Mouse (Mus musculus): ENCODE data around the gene Acly. TPM values are rescaled to one million over a fixed set of nuclear protein-coding genes. Genes with fewer than 3 reads are reported as not detected.

Gene Acly
- total RNA-seq (2014; rRNA removed; ENCODE audit: low replicate concordance) (68.4 and 75.6 TPM in 2 replicates), polyA plus RNA-seq (2015; fragmentation: Nextera tagmentation; extraction: Ambion mirVana) (32.3 and 35.5 TPM in 2 replicates)

- TF ChIP-seq EP300 (IDR thresholded peaks at IDR 0.05; ENCODE audit: low read depth) (no peak), CTCF (IDR thresholded peaks at IDR 0.05; ENCODE audit: low read depth) (no peak)
- Histone ChIP-seq H3K4me1 (ENCODE audit: control insufficient read depth, insufficient read depth) (peaks cover 22% of the 10 kb centered on the region; the same call in 1 of the 2 replicates), H3K27me3 (ENCODE audit: control insufficient read depth, insufficient read depth, low read length) (no peaks in the 10 kb centered on the region), H3K9me3 (replicated peaks; ENCODE audit: control insufficient read depth, low read length) (no peaks in the 10 kb centered on the region), H3K36me3 (replicated peaks; ENCODE audit: control insufficient read depth, insufficient read depth, low read length) (peaks cover 13% of the 10 kb centered on the region), H3K9ac (replicated peaks; ENCODE audit: low read depth, low read length) (peak within 1 kb of the TSS; percentile 85), H3K27ac (ENCODE audit: low read depth) (peak within 1 kb of the TSS; percentile 88), H3K4me3 (ENCODE audit: low read depth, low read length) (peak within 1 kb of the TSS; percentile 91), H3K4me2 (ENCODE audit: low read depth, low read length) (peak within 1 kb of the TSS; percentile 91)
- peak; percentile 98 for DNase-seq (ENCODE audit: low spot score)
- peak; percentile 99 for ATAC-seq (ENCODE audit: insufficient read depth, low read depth)
- WGBS = under 1% methylated on average over 53 of the region's 54 CpGs
These were observed at the start of gene Acly for GRCm38 (mm10) chr11:100527458-100528374. Acly (minus strand) TSS chr11:100528000.

- no peak overlapping the region for H3K4me2 ChIP-seq (ENCODE audit: low read depth, low read length)
- no peak for DNase-seq (ENCODE audit: low spot score)
- no peak for TF ChIP-seq EP300 (IDR thresholded peaks at IDR 0.05; ENCODE audit: low read depth)
- TF ChIP-seq CTCF (IDR thresholded peaks at IDR 0.05; ENCODE audit: low read depth) = no peak
- H3K9me3 ChIP-seq (replicated peaks; ENCODE audit: control insufficient read depth, low read length) = no peaks in the 10 kb centered on the region
- no peak overlapping the region for H3K4me3 ChIP-seq (ENCODE audit: low read depth, low read length)
- H3K36me3 ChIP-seq (replicated peaks; ENCODE audit: control insufficient read depth, insufficient read depth, low read length) = peaks cover 15% of the 10 kb centered on the region
- no peak overlapping the region for H3K27ac ChIP-seq (ENCODE audit: low read depth)
- peaks cover 10% of the 10 kb centered on the region; the same call in 1 of the 2 replicates for H3K4me1 ChIP-seq (ENCODE audit: control insufficient read depth, insufficient read depth)
- 63% methylated on average over 21 of the region's 21 CpGs for WGBS
- no peaks in the 10 kb centered on the region for H3K27me3 ChIP-seq (ENCODE audit: control insufficient read depth, insufficient read depth, low read length)
- ATAC-seq (ENCODE audit: insufficient read depth, low read depth) = no peak
- H3K9ac ChIP-seq (replicated peaks; ENCODE audit: low read depth, low read length) = no peak overlapping the region
These were observed 48.5 kb upstream of the Acly start for GRCm38 (mm10) chr11:100576256-100576655.

DNA sequence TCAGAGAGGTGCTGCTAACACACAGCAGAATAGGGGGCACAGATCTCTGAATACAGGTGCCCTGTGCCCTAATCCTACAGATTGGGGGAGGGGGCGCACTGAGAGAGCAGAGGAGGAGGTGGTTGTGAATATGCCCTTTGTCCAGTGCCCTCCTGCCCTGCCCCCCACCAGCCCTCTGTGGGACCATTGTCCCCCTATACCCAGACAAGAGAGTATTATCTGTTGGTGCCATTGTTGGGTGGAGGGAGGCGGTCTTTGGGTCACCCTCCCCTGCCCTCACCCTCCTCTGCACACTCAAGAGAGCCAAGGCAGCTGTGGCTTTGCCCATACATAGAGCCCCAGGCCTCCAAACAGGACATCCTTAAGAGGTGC is 47.7 kb upstream of the Acly start:
- WGBS = 33% methylated on average over 2 of the region's 2 CpGs

GRCm38 (mm10) chr11:100574708-100575483 is 47.1 kb upstream of the Acly start, which contains the start of gene Cnp:
Cnp (plus strand) TSS chr11:100574904.
- Histone ChIP-seq H3K4me3 (ENCODE audit: low read depth, low read length) (peak within 1 kb of the TSS; percentile 70), H3K4me1 (ENCODE audit: control insufficient read depth, insufficient read depth) (peaks cover 16% of the 10 kb centered on the region), H3K9me3 (replicated peaks; ENCODE audit: control insufficient read depth, low read length) (no peaks in the 10 kb centered on the region), H3K27me3 (ENCODE audit: control insufficient read depth, insufficient read depth, low read length) (no peaks in the 10 kb centered on the region), H3K9ac (replicated peaks; ENCODE audit: low read depth, low read length) (peak within 1 kb of the TSS; percentile 66), H3K4me2 (ENCODE audit: low read depth, low read length) (peak within 1 kb of the TSS; percentile 86), H3K27ac (ENCODE audit: low read depth) (peak within 1 kb of the TSS; percentile 47), H3K36me3 (replicated peaks; ENCODE audit: control insufficient read depth, insufficient read depth, low read length) (0 out of 2 replicates have a peak, but pooled peaks cover 4% of the 10 kb centered on the region)
- ATAC-seq (ENCODE audit: insufficient read depth, low read depth) (peak; percentile 87), DNase-seq (ENCODE audit: low spot score) (peak; percentile 35)
- WGBS = 2% methylated on average over 46 of the region's 47 CpGs
- TF ChIP-seq CTCF (IDR thresholded peaks at IDR 0.05; ENCODE audit: low read depth) (no peak), EP300 (IDR thresholded peaks at IDR 0.05; ENCODE audit: low read depth) (no peak)

More for the DNA sequence above, 47.7 kb upstream of the Acly start:
- Histone ChIP-seq H3K9me3 (replicated peaks; ENCODE audit: control insufficient read depth, low read length) (no peaks in the 10 kb centered on the region), H3K9ac (replicated peaks; ENCODE audit: low read depth, low read length) (0 out of 2 replicates have a peak overlapping the region, but pooled peaks have one; percentile 66), H3K4me1 (ENCODE audit: control insufficient read depth, insufficient read depth) (peaks cover 16% of the 10 kb centered on the region), H3K36me3 (replicated peaks; ENCODE audit: control insufficient read depth, insufficient read depth, low read length) (peaks cover 7% of the 10 kb centered on the region; the same call in 1 of the 2 replicates), H3K4me2 (ENCODE audit: low read depth, low read length) (peak overlapping the region; percentile 86), H3K27me3 (ENCODE audit: control insufficient read depth, insufficient read depth, low read length) (no peaks in the 10 kb centered on the region), H3K27ac (ENCODE audit: low read depth) (peak overlapping the region; percentile 35; the same call in 1 of the 2 replicates), H3K4me3 (ENCODE audit: low read depth, low read length) (peak overlapping the region; percentile 70)
- DNase-seq (ENCODE audit: low spot score) (no peak), ATAC-seq (ENCODE audit: insufficient read depth, low read depth) (no peak)
- TF ChIP-seq EP300 (IDR thresholded peaks at IDR 0.05; ENCODE audit: low read depth) (no peak), CTCF (IDR thresholded peaks at IDR 0.05; ENCODE audit: low read depth) (no peak)

GRCm38 (mm10) chr11:100574188-100574587 is 46.4 kb upstream of the Acly start:
- DNase-seq (ENCODE audit: low spot score) (no peak), ATAC-seq (ENCODE audit: insufficient read depth, low read depth) (no peak)
- Histone ChIP-seq H3K36me3 (replicated peaks; ENCODE audit: control insufficient read depth, insufficient read depth, low read length) (no peaks in the 10 kb centered on the region), H3K27ac (ENCODE audit: low read depth) (0 out of 2 replicates have a peak overlapping the region, but pooled peaks have one; percentile 47), H3K4me2 (ENCODE audit: low read depth, low read length) (peak overlapping the region; percentile 86), H3K4me3 (ENCODE audit: low read depth, low read length) (peak overlapping the region; percentile 70; the same call in 1 of the 2 replicates), H3K9ac (replicated peaks; ENCODE audit: low read depth, low read length) (peak overlapping the region; percentile 66; the same call in 1 of the 2 replicates), H3K27me3 (ENCODE audit: control insufficient read depth, insufficient read depth, low read length) (no peaks in the 10 kb centered on the region), H3K4me1 (ENCODE audit: control insufficient read depth, insufficient read depth) (peaks cover 16% of the 10 kb centered on the region), H3K9me3 (replicated peaks; ENCODE audit: control insufficient read depth, low read length) (no peaks in the 10 kb centered on the region)
- WGBS = 79% methylated on average over 3 of the region's 3 CpGs
- TF ChIP-seq EP300 (IDR thresholded peaks at IDR 0.05; ENCODE audit: low read depth) = no peak
- TF ChIP-seq CTCF (IDR thresholded peaks at IDR 0.05; ENCODE audit: low read depth) = no peak
